Mouse (Mus musculus): ENCODE measurements around the gene Ankrd33. TPM values are rescaled to one million over a fixed set of nuclear protein-coding genes. Genes with fewer than 3 reads are reported as not detected.

Gene Ankrd33
- polyA plus RNA-seq (2014; fragmentation: Nextera tagmentation; extraction: Ambion mirVana) = not detected in 2 replicates

GRCm38 (mm10) chr15:101115511-101116110, at the start of gene Ankrd33:
Gene Ankrd33, plus strand, starts transcription at chr15:101115755.
- no peak within 1 kb of the TSS for H3K4me3 ChIP-seq (ENCODE audit: low read depth, low read length)
- H3K4me2 ChIP-seq (replicated peaks; ENCODE audit: low read depth, low read length) = no peak within 1 kb of the TSS
- H3K4me1 ChIP-seq (replicated peaks; ENCODE audit: control insufficient read depth, insufficient read depth, low read length) = no peaks in the 10 kb centered on the region
- no peaks in the 10 kb centered on the region for H3K27me3 ChIP-seq (ENCODE audit: control insufficient read depth, insufficient read depth, low read length)
- no peak for ATAC-seq (ENCODE audit: low FRiP score)
- H3K27ac ChIP-seq (ENCODE audit: low read depth, low read length) = no peak within 1 kb of the TSS
- no peaks in the 10 kb centered on the region for H3K9me3 ChIP-seq (ENCODE audit: control insufficient read depth, low read length)
- WGBS = 78% methylated on average over 5 of the region's 5 CpGs
- no peak within 1 kb of the TSS for H3K9ac ChIP-seq (ENCODE audit: low read depth, low read length)
- no peak for DNase-seq (ENCODE audit: low spot score)
- H3K36me3 ChIP-seq (ENCODE audit: control insufficient read depth, insufficient read depth, low read length) = no peaks in the 10 kb centered on the region

GRCm38 (mm10) chr15:101066364-101066847, 49.1 kb upstream of the Ankrd33 start:
- 9% methylated on average over 5 of the region's 6 CpGs for WGBS
- Histone ChIP-seq H3K4me2 (replicated peaks; ENCODE audit: low read depth, low read length) (no peak overlapping the region; the same call in 1 of the 2 replicates), H3K27me3 (ENCODE audit: control insufficient read depth, insufficient read depth, low read length) (no peaks in the 10 kb centered on the region), H3K4me3 (ENCODE audit: low read depth, low read length) (no peak overlapping the region), H3K36me3 (ENCODE audit: control insufficient read depth, insufficient read depth, low read length) (no peaks in the 10 kb centered on the region), H3K27ac (ENCODE audit: low read depth, low read length) (peak overlapping the region; percentile 94), H3K9ac (ENCODE audit: low read depth, low read length) (peak overlapping the region; percentile 15; the same call in 1 of the 2 replicates), H3K4me1 (replicated peaks; ENCODE audit: control insufficient read depth, insufficient read depth, low read length) (peaks cover 56% of the 10 kb centered on the region), H3K9me3 (ENCODE audit: control insufficient read depth, low read length) (no peaks in the 10 kb centered on the region)
- DNase-seq (ENCODE audit: low spot score) (peak; percentile 77), ATAC-seq (ENCODE audit: low FRiP score) (peak; percentile 79)

- peak overlapping the region; percentile 94 for H3K27ac ChIP-seq (ENCODE audit: low read depth, low read length)
- no peaks in the 10 kb centered on the region for H3K36me3 ChIP-seq (ENCODE audit: control insufficient read depth, insufficient read depth, low read length)
- DNase-seq (ENCODE audit: low spot score) (peak; percentile 72), ATAC-seq (ENCODE audit: low FRiP score) (peak; percentile 85)
- no peak overlapping the region for H3K4me3 ChIP-seq (ENCODE audit: low read depth, low read length)
- H3K4me2 ChIP-seq (replicated peaks; ENCODE audit: low read depth, low read length) = peak overlapping the region; percentile 19
- 6% methylated on average over 7 of the region's 9 CpGs for WGBS
- H3K4me1 ChIP-seq (replicated peaks; ENCODE audit: control insufficient read depth, insufficient read depth, low read length) = peaks cover 54% of the 10 kb centered on the region
- H3K27me3 ChIP-seq (ENCODE audit: control insufficient read depth, insufficient read depth, low read length) = no peaks in the 10 kb centered on the region
- H3K9ac ChIP-seq (ENCODE audit: low read depth, low read length) = peak overlapping the region; percentile 15; the same call in 1 of the 2 replicates
- H3K9me3 ChIP-seq (ENCODE audit: control insufficient read depth, low read length) = no peaks in the 10 kb centered on the region
These were observed 48.4 kb upstream of the Ankrd33 start for GRCm38 (mm10) chr15:101066920-101067696.

GRCm38 (mm10) chr15:101068029-101068428, 47.5 kb upstream of the Ankrd33 start:
- Histone ChIP-seq H3K27ac (ENCODE audit: low read depth, low read length) (peak overlapping the region; percentile 94), H3K4me1 (replicated peaks; ENCODE audit: control insufficient read depth, insufficient read depth, low read length) (peaks cover 53% of the 10 kb centered on the region), H3K9me3 (ENCODE audit: control insufficient read depth, low read length) (no peaks in the 10 kb centered on the region), H3K4me2 (replicated peaks; ENCODE audit: low read depth, low read length) (no peak overlapping the region), H3K36me3 (ENCODE audit: control insufficient read depth, insufficient read depth, low read length) (no peaks in the 10 kb centered on the region), H3K4me3 (ENCODE audit: low read depth, low read length) (no peak overlapping the region), H3K27me3 (ENCODE audit: control insufficient read depth, insufficient read depth, low read length) (no peaks in the 10 kb centered on the region), H3K9ac (ENCODE audit: low read depth, low read length) (no peak overlapping the region)
- WGBS = 22% methylated on average over 3 of the region's 3 CpGs
- ATAC-seq (ENCODE audit: low FRiP score) (no peak), DNase-seq (ENCODE audit: low spot score) (no peak)

GRCm38 (mm10) chr15:101068671-101069070, 46.9 kb upstream of the Ankrd33 start:
- peak overlapping the region; percentile 94 for H3K27ac ChIP-seq (ENCODE audit: low read depth, low read length)
- H3K4me3 ChIP-seq (ENCODE audit: low read depth, low read length) = no peak overlapping the region
- no peaks in the 10 kb centered on the region for H3K36me3 ChIP-seq (ENCODE audit: control insufficient read depth, insufficient read depth, low read length)
- ATAC-seq (ENCODE audit: low FRiP score) (no peak), DNase-seq (ENCODE audit: low spot score) (no peak)
- no peaks in the 10 kb centered on the region for H3K27me3 ChIP-seq (ENCODE audit: control insufficient read depth, insufficient read depth, low read length)
- H3K9ac ChIP-seq (ENCODE audit: low read depth, low read length) = peak overlapping the region; percentile 17; the same call in 1 of the 2 replicates
- H3K4me2 ChIP-seq (replicated peaks; ENCODE audit: low read depth, low read length) = no peak overlapping the region
- no peaks in the 10 kb centered on the region for H3K9me3 ChIP-seq (ENCODE audit: control insufficient read depth, low read length)
- peaks cover 53% of the 10 kb centered on the region for H3K4me1 ChIP-seq (replicated peaks; ENCODE audit: control insufficient read depth, insufficient read depth, low read length)
- whole genome bisulfite sequencing = 50% methylated on average over 4 of the region's 4 CpGs

- H3K4me2 ChIP-seq (replicated peaks; ENCODE audit: low read depth, low read length) = 0 out of 2 replicates have a peak overlapping the region, but pooled peaks have one; percentile 7
- 0 out of 2 replicates have a peak overlapping the region, but pooled peaks have one; percentile 7 for H3K9ac ChIP-seq (ENCODE audit: low read depth, low read length)
- WGBS = 48% methylated on average over 9 of the region's 9 CpGs
- no peak for ATAC-seq (ENCODE audit: low FRiP score)
- peaks cover 57% of the 10 kb centered on the region for H3K4me1 ChIP-seq (replicated peaks; ENCODE audit: control insufficient read depth, insufficient read depth, low read length)
- no peaks in the 10 kb centered on the region for H3K9me3 ChIP-seq (ENCODE audit: control insufficient read depth, low read length)
- H3K27ac ChIP-seq (ENCODE audit: low read depth, low read length) = peak overlapping the region; percentile 54; the same call in 1 of the 2 replicates
- H3K4me3 ChIP-seq (ENCODE audit: low read depth, low read length) = no peak overlapping the region
- peak; percentile 29 for DNase-seq (ENCODE audit: low spot score)
- H3K27me3 ChIP-seq (ENCODE audit: control insufficient read depth, insufficient read depth, low read length) = no peaks in the 10 kb centered on the region
- H3K36me3 ChIP-seq (ENCODE audit: control insufficient read depth, insufficient read depth, low read length) = no peaks in the 10 kb centered on the region
These were observed 45.8 kb upstream of the Ankrd33 start for GRCm38 (mm10) chr15:101069641-101070190.

GRCm38 (mm10) chr15:101070762-101071161, 44.8 kb upstream of the Ankrd33 start:
- Histone ChIP-seq H3K9ac (ENCODE audit: low read depth, low read length) (peak overlapping the region; percentile 24), H3K4me3 (ENCODE audit: low read depth, low read length) (no peak overlapping the region)

GRCm38 (mm10) chr15:101072736-101073135, 42.8 kb upstream of the Ankrd33 start:
- WGBS = 63% methylated on average over 2 of the region's 2 CpGs
- no peak overlapping the region for H3K9ac ChIP-seq (ENCODE audit: low read depth, low read length)
- ATAC-seq (ENCODE audit: low FRiP score) (no peak), DNase-seq (ENCODE audit: low spot score) (no peak)
- H3K4me2 ChIP-seq (replicated peaks; ENCODE audit: low read depth, low read length) = no peak overlapping the region
- no peak overlapping the region for H3K27ac ChIP-seq (ENCODE audit: low read depth, low read length)
- no peaks in the 10 kb centered on the region for H3K27me3 ChIP-seq (ENCODE audit: control insufficient read depth, insufficient read depth, low read length)
- no peaks in the 10 kb centered on the region for H3K36me3 ChIP-seq (ENCODE audit: control insufficient read depth, insufficient read depth, low read length)
- no peaks in the 10 kb centered on the region for H3K9me3 ChIP-seq (ENCODE audit: control insufficient read depth, low read length)
- H3K4me3 ChIP-seq (ENCODE audit: low read depth, low read length) = no peak overlapping the region
- peaks cover 46% of the 10 kb centered on the region for H3K4me1 ChIP-seq (replicated peaks; ENCODE audit: control insufficient read depth, insufficient read depth, low read length)

More at GRCm38 (mm10) chr15:101070762-101071161, 44.8 kb upstream of the Ankrd33 start:
- WGBS = 25% methylated on average over 5 of the region's 5 CpGs
- no peaks in the 10 kb centered on the region for H3K27me3 ChIP-seq (ENCODE audit: control insufficient read depth, insufficient read depth, low read length)
- no peak for ATAC-seq (ENCODE audit: low FRiP score)
- no peak overlapping the region for H3K4me2 ChIP-seq (replicated peaks; ENCODE audit: low read depth, low read length)
- no peaks in the 10 kb centered on the region for H3K36me3 ChIP-seq (ENCODE audit: control insufficient read depth, insufficient read depth, low read length)
- no peaks in the 10 kb centered on the region for H3K9me3 ChIP-seq (ENCODE audit: control insufficient read depth, low read length)
- peaks cover 55% of the 10 kb centered on the region for H3K4me1 ChIP-seq (replicated peaks; ENCODE audit: control insufficient read depth, insufficient read depth, low read length)
- H3K27ac ChIP-seq (ENCODE audit: low read depth, low read length) = peak overlapping the region; percentile 4; the same call in 1 of the 2 replicates
- no peak for DNase-seq (ENCODE audit: low spot score)

All from hindbrain, embryonic 11.5 days (tissue).